Mouse (Mus musculus): ENCODE results near the gene Mydgf. TPM values are rescaled to one million over a fixed set of nuclear protein-coding genes. Genes with fewer than 3 reads are reported as not detected.

Mydgf gene
- polyA plus RNA-seq (2012; rRNA removed), result 60.6 and 71.7 TPM in 2 replicates

- under 1% methylated on average over 47 of the region's 47 CpGs for WGBS
- Histone ChIP-seq H3K27me3 (replicated peaks; ENCODE audit: control insufficient read depth, insufficient read depth, low read length) (no peaks in the 10 kb centered on the region), H3K4me3 (ENCODE audit: insufficient read depth, low read depth, low read length) (peak within 1 kb of the TSS; percentile 87), H3K4me1 (ENCODE audit: control insufficient read depth, insufficient read depth, low read length) (0 out of 2 replicates have a peak, but pooled peaks cover 3% of the 10 kb centered on the region), H3K36me3 (ENCODE audit: control insufficient read depth, insufficient read depth, low read length) (no peaks in the 10 kb centered on the region), H3K27ac (ENCODE audit: insufficient read depth, low read depth, low read length) (0 out of 2 replicates have a peak within 1 kb of the TSS, but pooled peaks have one; percentile 17)
- TF ChIP-seq CTCF (conservative IDR thresholded peaks at IDR 0.05; ENCODE audit: insufficient read depth, insufficient read length, low read depth, low read length) (no peak), POLR2A (IDR thresholded peaks at IDR 0.05; ENCODE audit: low read depth, low read length) (no peak)
- peak; percentile 98 for DNase-seq
Observed at GRCm38 (mm10) chr17:56183658-56184103, at the start of gene Mydgf. Gene Mydgf (minus strand): TSS chr17:56183920.

DNA sequence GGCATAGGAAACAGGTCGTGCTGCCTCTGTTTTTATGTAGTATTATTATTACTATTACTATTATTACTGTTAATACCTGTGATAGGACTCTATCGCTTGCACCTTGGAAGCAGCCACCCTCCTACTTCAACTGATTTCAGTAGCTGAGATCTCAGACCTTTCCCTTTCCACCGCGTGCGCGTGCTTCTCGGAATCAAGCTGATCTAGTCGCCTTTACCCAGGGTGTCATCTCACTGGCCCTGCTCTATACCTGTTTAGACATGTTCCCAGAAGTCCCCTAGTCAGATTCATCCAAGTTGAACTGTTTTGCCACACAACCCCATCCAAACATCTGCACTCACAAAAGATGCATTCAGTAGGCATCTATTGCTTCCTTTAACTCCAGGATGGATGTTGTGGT is 49.7 kb upstream of the Mydgf start:
- H3K4me1 ChIP-seq (ENCODE audit: control insufficient read depth, insufficient read depth, low read length), result no peaks in the 10 kb centered on the region
- no peak for TF ChIP-seq POLR2A (IDR thresholded peaks at IDR 0.05; ENCODE audit: low read depth, low read length)
- no peak for TF ChIP-seq CTCF (conservative IDR thresholded peaks at IDR 0.05; ENCODE audit: insufficient read depth, insufficient read length, low read depth, low read length)
- DNase-seq, result no peak
- no peaks in the 10 kb centered on the region for H3K27me3 ChIP-seq (replicated peaks; ENCODE audit: control insufficient read depth, insufficient read depth, low read length)
- H3K4me3 ChIP-seq (ENCODE audit: insufficient read depth, low read depth, low read length), result no peak overlapping the region
- WGBS, result 51% methylated on average over 8 of the region's 8 CpGs
- no peaks in the 10 kb centered on the region for H3K36me3 ChIP-seq (ENCODE audit: control insufficient read depth, insufficient read depth, low read length)
- H3K27ac ChIP-seq (ENCODE audit: insufficient read depth, low read depth, low read length), result no peak overlapping the region

DNA sequence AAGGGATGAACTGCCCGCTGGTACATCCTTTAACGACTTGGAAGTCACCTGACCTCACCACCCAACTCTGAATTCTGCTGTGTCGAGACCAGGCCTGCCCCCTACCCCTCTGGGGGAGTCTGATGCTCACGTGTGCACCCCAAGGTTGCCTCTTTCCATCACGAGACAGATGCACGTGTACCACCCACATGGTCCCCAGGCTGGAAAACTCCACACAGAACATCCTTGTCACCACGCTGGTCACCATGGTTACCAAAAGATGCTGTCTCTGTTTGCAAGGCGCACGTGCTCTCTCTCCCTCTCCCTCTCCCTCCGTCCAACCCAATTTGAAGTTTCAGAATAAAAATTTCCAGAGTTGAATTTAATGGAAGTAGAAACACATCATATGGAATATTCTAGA is 46.2 kb upstream of the Mydgf start:
- no peak overlapping the region for H3K27ac ChIP-seq (ENCODE audit: insufficient read depth, low read depth, low read length)
- no peak for TF ChIP-seq POLR2A (IDR thresholded peaks at IDR 0.05; ENCODE audit: low read depth, low read length)
- TF ChIP-seq CTCF (conservative IDR thresholded peaks at IDR 0.05; ENCODE audit: insufficient read depth, insufficient read length, low read depth, low read length), result no peak
- WGBS, result 59% methylated on average over 10 of the region's 10 CpGs

DNA sequence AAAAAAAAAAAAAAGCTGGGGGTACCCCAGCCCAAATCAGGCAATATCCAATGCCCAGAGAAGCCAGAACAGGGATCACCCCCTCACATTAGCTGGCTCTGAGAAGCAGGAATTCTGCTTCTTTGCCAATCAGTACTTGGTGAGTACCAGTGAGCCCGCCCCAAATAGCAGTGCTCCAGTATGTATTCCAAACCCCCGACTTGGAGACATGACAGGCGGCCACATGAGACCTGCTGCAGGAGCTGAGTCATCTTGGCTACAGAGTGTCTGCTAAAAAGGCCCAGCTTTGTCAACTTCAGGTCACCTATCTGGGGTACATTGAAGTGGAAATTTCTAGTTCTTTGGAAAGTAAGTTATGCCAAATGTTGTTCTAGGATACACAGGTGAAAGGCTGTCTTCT is 42.8 kb upstream of the Mydgf start:
- Histone ChIP-seq H3K36me3 (ENCODE audit: control insufficient read depth, insufficient read depth, low read length) (no peaks in the 10 kb centered on the region), H3K4me1 (ENCODE audit: control insufficient read depth, insufficient read depth, low read length) (no peaks in the 10 kb centered on the region), H3K27me3 (replicated peaks; ENCODE audit: control insufficient read depth, insufficient read depth, low read length) (no peaks in the 10 kb centered on the region), H3K27ac (ENCODE audit: insufficient read depth, low read depth, low read length) (no peak overlapping the region), H3K4me3 (ENCODE audit: insufficient read depth, low read depth, low read length) (no peak overlapping the region)
- TF ChIP-seq POLR2A (IDR thresholded peaks at IDR 0.05; ENCODE audit: low read depth, low read length) (no peak), CTCF (conservative IDR thresholded peaks at IDR 0.05; ENCODE audit: insufficient read depth, insufficient read length, low read depth, low read length) (no peak)
- 72% methylated on average over 3 of the region's 3 CpGs for WGBS
- DNase-seq, result no peak

More for the DNA sequence above, 46.2 kb upstream of the Mydgf start:
- Histone ChIP-seq H3K27me3 (replicated peaks; ENCODE audit: control insufficient read depth, insufficient read depth, low read length) (no peaks in the 10 kb centered on the region), H3K4me3 (ENCODE audit: insufficient read depth, low read depth, low read length) (no peak overlapping the region), H3K36me3 (ENCODE audit: control insufficient read depth, insufficient read depth, low read length) (no peaks in the 10 kb centered on the region), H3K4me1 (ENCODE audit: control insufficient read depth, insufficient read depth, low read length) (no peaks in the 10 kb centered on the region)
- DNase-seq, result no peak

DNA sequence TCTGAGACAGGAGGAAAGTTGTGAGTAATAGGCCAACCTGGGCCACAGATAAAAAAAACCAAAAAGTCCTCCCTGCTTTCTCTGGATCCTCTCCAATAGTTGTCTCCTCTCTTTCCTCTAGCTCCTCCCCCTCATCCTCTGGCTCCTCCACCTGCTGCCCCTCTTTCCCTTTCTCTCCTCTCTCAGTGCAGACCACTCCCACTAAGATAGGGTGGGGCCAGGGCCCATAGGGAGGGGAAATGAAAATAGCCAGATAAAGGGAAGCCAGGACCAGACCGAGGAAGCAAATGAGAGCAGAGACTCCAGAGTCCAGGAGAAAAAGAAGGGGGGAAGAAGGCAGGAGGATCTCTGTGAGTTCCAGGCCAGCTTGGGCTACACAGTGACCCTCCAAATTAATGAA is 41.2 kb upstream of the Mydgf start:
- H3K4me1 ChIP-seq (ENCODE audit: control insufficient read depth, insufficient read depth, low read length), result no peaks in the 10 kb centered on the region
- no peak for DNase-seq
- H3K27ac ChIP-seq (ENCODE audit: insufficient read depth, low read depth, low read length), result no peak overlapping the region
- H3K27me3 ChIP-seq (replicated peaks; ENCODE audit: control insufficient read depth, insufficient read depth, low read length), result no peaks in the 10 kb centered on the region
- no peak overlapping the region for H3K4me3 ChIP-seq (ENCODE audit: insufficient read depth, low read depth, low read length)
- 26% methylated on average over 1 of the region's 1 CpGs for WGBS
- no peaks in the 10 kb centered on the region for H3K36me3 ChIP-seq (ENCODE audit: control insufficient read depth, insufficient read depth, low read length)
- no peak for TF ChIP-seq POLR2A (IDR thresholded peaks at IDR 0.05; ENCODE audit: low read depth, low read length)
- no peak for TF ChIP-seq CTCF (conservative IDR thresholded peaks at IDR 0.05; ENCODE audit: insufficient read depth, insufficient read length, low read depth, low read length)

DNA sequence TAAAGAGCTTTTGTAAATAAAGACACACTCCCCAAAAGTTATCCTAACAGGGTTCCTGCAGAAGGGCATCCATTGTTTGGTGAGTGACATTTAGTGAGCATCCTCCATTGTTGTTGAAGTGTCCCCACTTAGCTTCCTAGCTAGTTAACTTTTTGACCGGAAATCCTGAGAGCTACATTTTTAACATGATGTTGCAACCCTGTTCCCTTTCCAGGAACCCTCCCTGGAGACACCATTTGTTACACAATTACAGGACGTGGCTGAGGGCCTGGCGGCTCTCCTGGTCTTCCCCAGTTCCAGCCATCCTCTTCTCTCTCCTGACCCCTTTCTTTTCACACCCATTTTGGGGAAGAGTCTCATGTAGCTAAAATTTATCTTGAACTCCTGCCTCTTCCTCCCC is 36.1 kb upstream of the Mydgf start:
- Histone ChIP-seq H3K27ac (ENCODE audit: insufficient read depth, low read depth, low read length) (peak overlapping the region; percentile 43), H3K36me3 (ENCODE audit: control insufficient read depth, insufficient read depth, low read length) (no peaks in the 10 kb centered on the region), H3K4me1 (ENCODE audit: control insufficient read depth, insufficient read depth, low read length) (peaks cover 7% of the 10 kb centered on the region; the same call in 1 of the 2 replicates), H3K4me3 (ENCODE audit: insufficient read depth, low read depth, low read length) (no peak overlapping the region), H3K27me3 (replicated peaks; ENCODE audit: control insufficient read depth, insufficient read depth, low read length) (no peaks in the 10 kb centered on the region)
- 17% methylated on average over 3 of the region's 3 CpGs for WGBS
- DNase-seq, result peak; percentile 91
- TF ChIP-seq POLR2A (IDR thresholded peaks at IDR 0.05; ENCODE audit: low read depth, low read length) (no peak), CTCF (conservative IDR thresholded peaks at IDR 0.05; ENCODE audit: insufficient read depth, insufficient read length, low read depth, low read length) (no peak)

- TF ChIP-seq POLR2A (IDR thresholded peaks at IDR 0.05; ENCODE audit: low read depth, low read length) (no peak), CTCF (conservative IDR thresholded peaks at IDR 0.05; ENCODE audit: insufficient read depth, insufficient read length, low read depth, low read length) (no peak)
Observed at GRCm38 (mm10) chr17:56219251-56219650, 35.5 kb upstream of the Mydgf start.

More at GRCm38 (mm10) chr17:56219251-56219650, 35.5 kb upstream of the Mydgf start:
- Histone ChIP-seq H3K36me3 (ENCODE audit: control insufficient read depth, insufficient read depth, low read length) (no peaks in the 10 kb centered on the region), H3K27ac (ENCODE audit: insufficient read depth, low read depth, low read length) (peak overlapping the region; percentile 47), H3K4me1 (ENCODE audit: control insufficient read depth, insufficient read depth, low read length) (peaks cover 7% of the 10 kb centered on the region; the same call in 1 of the 2 replicates), H3K27me3 (replicated peaks; ENCODE audit: control insufficient read depth, insufficient read depth, low read length) (no peaks in the 10 kb centered on the region), H3K4me3 (ENCODE audit: insufficient read depth, low read depth, low read length) (peak overlapping the region; percentile 67)
- DNase-seq, result no peak
- WGBS, result 42% methylated on average over 12 of the region's 12 CpGs
